Mouse (Mus musculus) gastrocnemius, postnatal 36 days (tissue): Measurements from ENCODE around the gene Jade1. TPM values are rescaled to one million over a fixed set of nuclear protein-coding genes. Genes with fewer than 3 reads are reported as not detected.

ENCODE experiments used
- DNase-seq, 2 experiments: peaks; one replicate each; pipeline ENCODE4 v3.0.0; 2022
- intact Hi-C: fragments of 180-260 bp; cut with DNase I; formaldehyde crosslinking; loops from one replicate; pipeline ENCODE4 v1.15.1; 2025
- total RNA-seq, 2 experiments: library from RNA; stranded (reverse); gene quantifications; 2 replicates each; pipeline ENCODE4 v1.2.3; 2021

Jade1 gene
- total RNA-seq, 2 experiments from 2014 or later: 21.3 to 25.4 TPM

DNA sequence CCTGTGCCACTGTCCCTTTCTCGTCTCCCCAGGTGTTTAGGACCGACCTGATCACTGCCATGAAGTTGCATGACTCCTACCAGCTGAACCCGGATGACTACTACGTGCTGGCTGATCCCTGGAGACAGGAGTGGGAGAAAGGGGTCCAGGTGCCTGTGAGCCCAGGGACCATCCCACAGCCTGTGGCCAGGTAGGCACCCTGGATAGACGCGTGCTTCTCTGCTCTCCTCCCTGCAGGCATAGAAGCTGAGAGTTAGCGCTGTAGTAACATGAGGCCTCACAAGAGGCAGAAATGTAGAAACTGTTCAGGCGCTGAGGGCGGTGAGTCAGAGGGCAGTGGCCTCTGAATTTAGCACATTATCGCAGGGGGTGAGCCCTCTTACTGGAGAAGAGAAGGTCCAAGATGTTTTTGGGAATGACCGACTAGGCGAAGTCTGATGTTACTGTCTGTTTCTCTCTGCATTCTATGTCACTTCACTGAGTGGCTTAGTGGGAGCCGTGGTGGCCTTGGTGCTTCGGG is 36.2 kb downstream of the Jade1 start:
- intact Hi-C loops: loop anchor here (5.0 kb wide), 2 partner anchors 364 to 409 kb away; no protein-coding TSS in a partner anchor
- no peak for DNase-seq

DNA sequence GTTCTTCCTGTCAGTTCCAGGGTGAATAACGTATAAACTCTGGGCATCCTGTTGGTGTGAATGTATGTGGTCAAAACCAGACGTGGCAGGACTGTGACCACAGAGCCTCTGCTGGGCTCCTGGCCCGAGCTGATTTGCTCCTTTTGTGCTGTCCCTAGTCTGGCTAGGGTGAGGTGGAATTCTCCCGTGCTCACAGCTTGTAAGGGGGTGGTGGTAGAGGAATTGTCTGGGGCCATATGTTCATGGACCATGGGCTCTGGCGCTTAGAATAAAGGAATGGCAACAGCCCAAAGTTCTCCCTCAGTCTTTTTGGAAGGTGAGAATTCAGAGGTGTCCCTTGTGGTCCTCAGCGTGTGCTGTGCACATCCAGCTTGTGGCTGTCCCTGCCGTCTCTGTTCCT is 37.3 kb downstream of the Jade1 start:
- intact Hi-C loops: loop anchor here (5.0 kb wide), 2 partner anchors 366 to 411 kb away; no protein-coding TSS in a partner anchor

DNA sequence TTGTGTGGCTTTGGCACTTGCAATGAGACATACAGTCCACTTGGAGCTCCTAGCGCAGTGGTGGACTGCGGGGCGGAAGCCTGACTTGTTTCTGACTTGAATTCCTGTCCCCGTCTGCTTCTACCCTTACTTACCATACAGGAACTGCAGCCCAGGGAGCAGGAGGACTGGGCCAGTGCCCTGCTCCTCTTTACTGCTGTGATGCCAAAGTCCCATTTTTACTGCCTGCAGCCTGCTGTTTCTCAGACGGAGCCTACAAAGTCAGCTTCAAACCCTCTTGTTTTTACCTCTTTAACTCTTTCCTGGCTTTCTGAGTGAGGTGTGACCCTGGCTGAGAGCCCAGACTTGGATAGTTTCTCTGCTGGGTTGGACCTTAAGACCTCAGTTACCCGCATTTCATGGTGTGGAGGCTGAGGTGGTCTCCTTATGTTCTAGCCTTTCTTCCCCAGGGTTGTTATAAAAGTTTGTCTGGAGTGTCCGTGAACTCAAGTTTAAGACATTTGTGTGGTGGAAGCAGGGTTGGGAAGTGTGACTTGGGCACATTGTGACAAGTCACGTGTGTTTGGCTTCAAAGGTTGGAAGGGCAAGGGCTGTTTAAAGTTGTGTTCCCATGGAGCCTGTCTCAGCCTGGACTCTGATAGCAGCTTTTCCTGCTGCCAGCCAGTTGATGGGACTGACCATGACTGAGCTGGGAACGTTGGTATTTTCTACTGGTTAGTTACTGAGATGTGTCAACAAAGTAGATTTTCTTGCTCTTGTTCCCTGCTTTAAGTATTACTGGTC is 38.8 kb downstream of the Jade1 start:
- no peak for DNase-seq
- intact Hi-C loops: loop anchor here (5.0 kb wide), 2 partner anchors 367 to 412 kb away; no protein-coding TSS in a partner anchor

More for the DNA sequence above, 37.3 kb downstream of the Jade1 start:
- no peak for DNase-seq

DNA sequence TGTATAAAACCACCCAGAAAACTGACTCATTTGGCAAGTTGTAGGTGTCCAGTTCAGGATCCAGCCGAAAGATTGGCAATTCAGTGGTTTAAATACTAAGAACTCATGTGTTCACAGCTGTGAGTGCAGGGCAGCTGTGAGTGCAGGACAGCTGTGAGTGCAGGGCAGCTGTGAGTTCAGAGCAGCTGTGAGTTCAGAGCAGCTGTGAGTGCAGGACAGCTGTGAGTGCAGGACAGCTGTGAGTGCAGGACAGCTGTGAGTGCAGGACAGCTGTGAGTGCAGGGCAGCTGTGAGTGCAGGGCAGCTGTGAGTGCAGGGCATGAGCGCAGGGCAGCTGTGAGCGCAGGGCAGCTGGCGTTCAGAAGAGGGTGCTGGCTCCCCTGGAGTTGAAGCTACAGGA is 39.5 kb downstream of the Jade1 start:
- intact Hi-C loops: no loop called here
- DNase-seq: no peak

DNA sequence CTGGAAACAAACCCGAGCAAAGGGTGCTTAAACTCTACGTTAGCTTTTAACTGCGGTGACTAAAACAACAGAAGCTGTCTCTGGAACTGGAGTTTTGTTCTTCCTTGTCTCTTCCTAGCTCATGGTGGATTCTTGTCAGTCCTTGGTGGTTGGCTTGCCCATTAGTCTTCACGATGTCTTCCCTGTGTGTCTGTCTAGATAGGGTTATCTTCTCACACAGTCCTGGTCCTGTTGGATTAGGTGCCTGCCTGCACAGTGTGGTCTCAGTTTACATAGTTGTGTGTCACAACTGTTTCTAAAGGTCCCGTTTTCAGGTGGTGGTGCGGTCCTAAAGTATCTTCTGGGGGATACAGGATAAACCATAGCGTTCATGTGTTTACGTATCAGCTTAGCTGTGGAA is 41.5 kb downstream of the Jade1 start:
- intact Hi-C loops: no loop called here
- no peak for DNase-seq

DNA sequence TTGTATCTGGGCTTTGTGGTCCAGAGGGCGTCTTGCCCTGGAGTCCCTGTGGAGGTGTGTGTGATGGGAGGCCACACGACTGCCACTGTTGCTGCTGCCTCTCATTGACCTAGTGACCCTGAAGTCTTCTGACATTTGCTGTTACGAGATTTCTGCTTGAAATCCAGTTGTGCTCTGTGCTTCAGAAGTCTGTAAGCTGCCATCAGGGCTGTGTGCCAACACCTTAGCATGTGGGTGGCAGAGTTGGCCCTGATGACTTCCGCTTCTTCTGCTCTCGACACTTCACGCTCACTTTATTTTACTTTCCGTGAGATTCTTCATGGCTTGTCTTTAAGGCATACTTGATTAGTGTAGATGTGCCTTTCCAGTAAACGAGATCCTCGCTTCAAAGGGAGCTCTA is 42.9 kb downstream of the Jade1 start:
- intact Hi-C loops: no loop called here
- DNase-seq: no peak

DNA sequence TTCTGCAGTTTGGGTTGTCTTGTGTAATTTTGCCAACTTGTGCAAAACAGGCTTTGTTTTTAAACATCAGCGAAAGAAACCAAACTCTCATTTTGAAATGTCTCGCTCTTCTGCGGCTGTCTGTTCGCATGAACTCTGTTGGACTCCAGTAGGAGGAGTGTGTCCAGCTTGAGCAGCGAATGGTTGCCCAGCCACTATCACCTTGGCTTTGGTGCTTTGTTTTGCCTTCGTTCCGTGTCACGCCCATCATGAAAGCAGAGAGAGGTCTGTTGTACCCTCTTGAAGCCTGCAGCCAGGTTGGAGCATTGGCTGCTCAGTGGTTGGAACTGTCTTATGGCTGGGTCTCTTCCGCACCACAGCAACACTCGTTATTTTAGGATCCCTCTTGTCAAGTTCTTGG is 43.7 kb downstream of the Jade1 start:
- no peak for DNase-seq
- intact Hi-C loops: no loop called here

DNA sequence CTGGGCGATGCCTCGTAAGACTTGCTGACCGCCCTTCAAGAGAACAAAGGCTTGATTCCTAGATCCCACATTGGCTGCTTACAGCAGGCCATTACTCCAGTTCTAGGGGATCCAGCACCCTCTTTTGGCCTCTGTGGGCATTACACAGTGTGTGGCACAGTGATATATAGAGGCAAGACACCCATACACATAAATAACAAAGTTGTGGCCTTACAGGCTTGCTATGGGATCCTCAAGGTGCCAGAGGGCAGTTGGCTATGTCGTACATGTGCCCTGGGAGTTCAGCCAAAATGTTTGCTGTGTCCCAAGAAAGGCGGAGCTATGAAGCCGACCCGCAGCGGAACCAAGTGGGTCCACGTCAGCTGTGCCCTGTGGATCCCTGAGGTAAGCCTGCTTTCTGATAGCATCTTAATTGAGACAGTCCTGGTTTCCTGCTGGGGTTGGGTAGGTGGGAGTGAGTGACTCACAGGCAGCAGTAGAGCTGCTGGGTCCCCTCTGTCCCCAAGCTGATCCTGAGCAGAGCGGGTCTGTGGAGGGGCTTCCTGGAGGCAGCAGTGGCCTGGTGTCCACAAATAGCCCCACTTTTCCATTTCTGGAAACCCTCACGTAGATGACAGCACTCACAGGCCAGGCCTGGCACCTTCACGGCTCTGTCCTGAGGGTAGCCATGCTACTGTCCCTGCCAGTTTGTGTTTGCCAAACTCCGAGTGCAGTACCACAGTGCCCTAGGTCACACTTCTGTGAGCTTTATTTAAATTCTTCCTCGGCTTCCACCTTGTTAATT is 44.5 kb downstream of the Jade1 start:
- peak; percentile 57 to 63 for DNase-seq
- intact Hi-C loops: loop anchor here (5.0 to 10.0 kb wide), 2 partner anchors 33 to 535 kb away; no protein-coding TSS in a partner anchor

DNA sequence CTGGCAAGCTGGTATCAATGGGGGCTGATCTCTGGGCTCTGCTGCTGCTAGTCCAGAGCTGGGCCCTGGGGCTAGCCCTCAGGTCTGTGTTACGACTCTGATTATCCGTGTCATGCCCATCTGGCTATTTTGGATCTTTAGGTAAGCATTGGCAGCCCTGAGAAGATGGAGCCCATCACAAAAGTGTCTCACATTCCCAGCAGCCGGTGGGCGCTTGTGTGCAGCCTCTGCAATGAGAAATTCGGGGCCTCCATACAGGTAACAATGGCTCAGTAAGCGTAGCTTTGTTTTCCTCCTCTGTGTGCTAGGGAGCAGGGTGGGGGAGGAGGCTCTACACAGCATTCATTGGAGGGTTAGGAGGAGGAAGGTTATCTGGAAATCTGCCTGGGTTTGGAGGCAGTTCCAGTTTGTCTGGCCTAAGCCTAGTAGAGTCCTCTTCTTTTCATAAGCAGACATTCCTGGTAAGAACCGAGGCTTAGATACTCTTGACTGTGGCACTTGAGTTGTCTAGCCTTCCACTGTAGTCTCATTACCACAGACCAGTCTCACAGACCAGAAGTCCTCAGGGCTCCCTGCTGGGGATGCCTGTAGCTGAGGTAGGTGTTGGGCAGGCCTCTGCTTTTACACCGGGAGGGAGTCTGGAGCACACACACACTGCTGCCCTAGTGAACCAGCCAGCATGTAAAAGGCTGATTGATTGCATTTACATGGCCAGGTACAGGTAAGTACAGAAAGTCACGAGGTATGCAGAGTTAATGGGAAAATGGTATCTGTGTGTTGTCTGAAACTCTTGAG is 45.9 kb downstream of the Jade1 start:
- intact Hi-C loops: loop anchor here (5.0 to 10.0 kb wide), 2 partner anchors 34 to 537 kb away; no protein-coding TSS in a partner anchor
- DNase-seq: no peak

DNA sequence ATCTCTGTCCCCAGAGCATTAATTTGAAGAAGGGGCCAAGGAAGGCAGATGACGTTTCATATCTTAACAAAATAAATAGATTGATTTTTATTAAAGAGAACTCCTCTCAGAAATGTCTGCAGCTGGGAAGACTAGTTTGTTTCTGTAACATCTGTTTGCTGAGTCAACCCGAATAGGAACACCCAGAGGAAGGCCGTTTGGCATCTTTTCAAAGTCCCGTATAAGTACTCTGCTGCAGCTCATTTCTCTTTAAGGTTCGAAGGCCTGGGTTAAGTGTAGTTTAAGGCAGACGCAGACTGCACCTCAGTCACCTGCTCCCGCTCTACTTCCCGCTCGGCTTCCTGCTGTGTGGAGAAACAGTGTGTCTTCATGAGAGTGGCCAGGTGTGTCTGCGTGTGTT is 47.4 kb downstream of the Jade1 start:
- intact Hi-C loops: loop anchor here (5.0 to 10.0 kb wide), 2 partner anchors 36 to 538 kb away; no protein-coding TSS in a partner anchor
- no peak for DNase-seq

DNA sequence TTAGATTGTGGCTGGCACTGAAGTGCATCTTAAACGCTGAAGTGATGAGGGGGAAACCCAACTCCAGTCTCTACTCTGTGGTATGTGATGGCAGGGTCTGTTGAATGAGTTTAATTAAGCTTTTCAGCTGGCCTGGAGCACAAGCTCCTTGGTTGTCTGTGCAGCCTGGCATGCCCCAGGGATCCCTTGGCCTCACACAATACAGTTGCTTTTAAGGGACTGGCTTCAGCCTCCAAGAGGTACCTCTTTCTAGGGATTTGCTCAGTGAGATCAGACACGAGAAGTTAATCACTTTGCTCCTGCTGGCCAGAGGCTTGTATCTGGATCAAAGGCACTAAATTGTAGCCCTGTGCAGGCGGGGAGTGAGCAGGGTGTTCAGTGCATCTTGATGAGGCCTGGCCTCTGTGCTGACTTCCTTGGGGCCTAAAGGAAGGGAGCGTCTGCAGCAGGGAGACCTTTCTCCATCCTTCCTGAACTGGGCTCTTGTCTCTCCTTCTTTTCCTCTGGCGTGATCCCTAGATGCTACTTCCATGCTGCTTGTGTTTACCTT is 48.0 kb downstream of the Jade1 start:
- no peak for DNase-seq
- intact Hi-C loops: loop anchor here (5.0 to 10.0 kb wide), 2 partner anchors 36 to 539 kb away; no protein-coding TSS in a partner anchor

DNA sequence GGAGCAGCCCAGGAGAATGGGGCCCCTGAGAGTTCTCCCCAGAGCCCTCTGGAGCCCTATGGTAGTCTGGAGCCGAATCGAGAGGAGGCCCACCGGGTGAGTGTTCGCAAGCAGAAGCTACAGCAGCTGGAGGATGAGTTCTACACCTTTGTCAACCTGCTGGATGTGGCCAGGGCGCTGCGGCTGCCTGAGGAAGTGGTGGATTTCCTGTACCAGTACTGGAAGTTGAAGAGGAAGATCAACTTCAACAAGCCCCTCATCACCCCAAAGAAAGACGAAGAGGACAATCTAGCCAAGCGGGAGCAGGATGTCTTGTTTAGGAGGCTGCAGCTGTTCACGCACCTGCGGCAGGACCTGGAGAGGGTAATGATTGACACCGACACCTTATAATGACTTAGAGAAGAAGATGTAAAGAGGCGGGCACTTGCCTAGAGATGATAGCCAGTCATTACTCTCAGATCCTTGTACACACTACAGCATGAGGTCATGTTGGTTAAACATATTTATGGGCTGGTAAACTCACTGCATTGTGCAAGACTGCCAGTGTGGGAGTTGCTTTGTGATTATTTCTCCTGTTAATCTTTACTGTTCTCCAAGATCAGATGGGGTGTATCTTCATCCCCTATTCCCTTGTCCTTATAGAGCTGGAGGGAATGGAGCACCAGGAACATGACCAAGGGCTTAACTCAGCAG is 49.2 kb downstream of the Jade1 start:
- DNase-seq: no peak
- intact Hi-C loops: loop anchor here (5.0 to 10.0 kb wide), 2 partner anchors 37 to 540 kb away; no protein-coding TSS in a partner anchor

DNA sequence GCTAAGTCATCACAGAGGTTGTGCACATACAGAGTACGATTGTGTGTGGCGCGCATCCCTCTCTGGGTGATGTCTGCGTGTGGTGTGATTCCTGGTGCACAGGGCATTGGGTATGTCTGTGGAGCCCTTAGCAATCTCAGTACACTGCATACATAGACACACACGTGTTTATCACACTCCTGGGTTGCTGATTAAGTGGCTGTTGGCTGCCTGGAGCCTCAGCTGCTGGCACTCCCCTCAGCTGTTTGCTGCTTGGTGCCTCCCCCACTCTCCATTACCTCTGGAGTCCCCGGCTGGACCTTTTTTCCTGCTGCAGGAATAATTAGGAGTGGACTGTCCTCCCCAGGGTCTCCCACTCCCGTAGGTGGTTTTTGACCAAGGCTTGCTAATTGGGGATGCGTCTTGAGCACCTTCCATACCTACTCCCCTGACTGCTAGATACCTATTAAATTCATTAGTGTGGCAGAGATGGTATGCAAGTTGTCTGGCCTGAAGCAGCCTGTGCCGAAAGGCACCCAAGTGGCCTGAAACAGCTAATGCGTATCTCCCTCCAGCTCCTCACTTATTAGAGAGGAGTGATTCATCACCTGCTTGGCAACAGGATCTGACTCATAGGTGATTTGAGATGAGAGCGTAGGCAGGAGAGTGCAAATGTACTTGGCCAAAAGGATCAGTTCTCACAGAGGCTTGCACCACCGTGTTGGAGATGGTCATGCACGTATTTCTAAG is 50.2 kb downstream of the Jade1 start:
- no peak for DNase-seq
- intact Hi-C loops: loop anchor here (10.0 kb wide), 1 partner anchor 541 kb away; no protein-coding TSS in a partner anchor

DNA sequence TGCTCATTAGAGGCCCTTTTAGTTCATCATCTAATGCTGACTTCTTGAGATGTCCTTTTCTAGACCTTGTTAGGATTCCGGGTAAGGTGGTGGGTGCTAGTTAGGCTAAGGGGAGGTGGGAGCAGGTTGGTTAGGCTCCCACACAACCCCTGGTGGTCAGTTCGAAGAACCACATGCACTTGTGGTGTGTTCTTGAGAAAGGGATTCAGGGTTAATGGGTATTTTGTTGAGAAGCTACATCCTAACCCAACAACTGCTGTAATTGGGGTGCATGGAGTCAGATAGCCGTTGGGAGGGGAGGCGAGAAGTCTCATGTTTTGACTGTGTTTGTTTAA is 50.8 kb downstream of the Jade1 start:
- intact Hi-C loops: loop anchor here (10.0 kb wide), 1 partner anchor 541 kb away; no protein-coding TSS in a partner anchor
- DNase-seq: no peak

DNA sequence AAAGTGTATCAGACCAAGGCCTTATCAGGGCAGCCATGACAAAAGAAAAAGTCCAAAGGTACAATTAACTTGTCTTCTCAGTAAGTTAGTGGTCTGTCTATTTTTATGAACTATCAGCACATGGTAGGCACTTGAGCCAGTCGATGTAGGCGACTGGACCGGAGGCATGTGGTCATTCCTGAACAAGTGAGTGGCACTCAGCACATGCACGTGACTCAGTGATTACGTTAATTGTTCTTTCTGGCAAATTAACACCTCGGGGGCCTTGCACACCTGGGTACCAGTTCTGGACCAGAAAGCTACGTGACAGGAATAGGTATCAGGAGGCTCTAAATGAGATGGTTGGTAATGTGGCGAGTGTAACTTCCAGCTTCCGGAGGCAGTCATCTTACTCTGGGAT is 51.5 kb downstream of the Jade1 start:
- intact Hi-C loops: loop anchor here (10.0 kb wide), 1 partner anchor 542 kb away; no protein-coding TSS in a partner anchor

DNA sequence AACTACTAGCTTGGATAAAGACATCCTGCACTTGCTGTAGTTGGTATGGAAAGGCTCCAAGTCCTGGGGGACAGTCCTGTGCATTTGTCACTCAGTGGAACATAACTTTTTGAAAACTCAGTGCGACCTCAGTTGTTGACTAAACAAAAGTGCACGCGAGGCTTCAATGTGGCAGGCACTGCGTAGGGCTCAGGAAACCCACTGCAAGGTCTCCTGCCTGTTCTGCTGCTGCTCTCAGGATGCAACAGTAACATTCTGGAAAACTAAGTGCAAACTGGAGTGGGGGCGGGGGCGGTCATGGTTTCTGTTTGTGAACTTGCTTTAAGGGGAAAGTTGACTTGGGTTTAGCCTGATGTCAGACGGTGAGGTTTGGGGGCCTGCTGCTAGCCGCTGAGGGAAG is 51.9 kb downstream of the Jade1 start:
- no peak for DNase-seq
- intact Hi-C loops: loop anchor here (10.0 kb wide), 1 partner anchor 543 kb away; no protein-coding TSS in a partner anchor

More for the DNA sequence above, 51.5 kb downstream of the Jade1 start:
- DNase-seq: no peak

DNA sequence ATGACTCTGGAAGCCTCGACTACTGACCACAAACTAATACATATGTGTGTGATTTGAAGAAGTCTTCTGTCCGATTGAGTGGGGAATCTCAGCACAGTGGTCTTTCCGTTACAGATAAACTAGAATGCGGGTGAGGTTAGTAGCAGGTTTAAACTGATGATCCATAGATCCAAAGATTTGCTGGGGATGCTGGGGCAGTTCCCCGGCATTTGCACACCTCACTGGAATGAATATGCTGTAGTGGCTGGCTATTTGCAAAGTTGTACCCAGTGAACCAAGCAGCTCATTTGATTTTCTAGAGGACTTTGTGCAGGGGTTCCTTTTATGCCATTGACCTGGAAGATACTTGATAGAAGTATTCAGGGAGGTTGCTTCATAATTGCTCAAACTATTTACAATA is 53.5 kb downstream of the Jade1 start:
- no peak for DNase-seq
- intact Hi-C loops: loop anchor here (10.0 kb wide), 1 partner anchor 544 kb away; no protein-coding TSS in a partner anchor

DNA sequence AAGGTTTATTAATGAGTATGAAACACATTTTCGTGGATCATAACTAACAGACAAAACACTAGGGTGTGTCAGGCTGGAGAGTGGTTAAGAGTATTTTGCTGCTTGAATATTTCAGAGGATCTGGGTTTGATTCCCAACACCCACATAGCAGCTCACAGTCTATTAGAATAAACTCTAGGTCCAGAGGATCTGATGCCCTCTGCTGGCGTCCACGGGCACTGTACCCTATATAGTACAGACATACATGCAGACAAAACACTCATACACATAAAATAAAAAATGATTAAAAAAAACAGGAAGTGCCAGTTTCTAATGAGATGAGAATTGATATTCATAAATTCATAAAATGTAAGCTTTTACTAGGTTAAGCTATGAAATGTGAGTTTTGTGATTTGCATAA is 56.7 kb downstream of the Jade1 start:
- intact Hi-C loops: no loop called here
- no peak for DNase-seq
